Mouse (Mus musculus) thymus, adult 2 months (tissue): ENCODE measurements around the gene Helz.

ENCODE experiments used
- CTCF ChIP-seq: fragments of 200-500 bp; IDR thresholded peaks from 2 replicates; pipeline ENCODE4 v1.5.1; 2012; ENCODE audit warnings: mild to moderate bottlenecking, control low read depth, low read length, moderate library complexity, borderline replicate concordance; ENCODE audit not compliant: control insufficient read depth, poor library complexity, insufficient read depth; ENCODE audit errors: extremely low read depth
- POLR2A ChIP-seq: fragments of 200-500 bp; IDR thresholded peaks from 2 replicates; pipeline ENCODE4 v1.6.1; 2012; ENCODE audit warnings: mild to moderate bottlenecking, low read length, control low read depth, moderate library complexity; ENCODE audit not compliant: control insufficient read depth, poor library complexity, insufficient read depth; ENCODE audit errors: extremely low read depth

DNA sequence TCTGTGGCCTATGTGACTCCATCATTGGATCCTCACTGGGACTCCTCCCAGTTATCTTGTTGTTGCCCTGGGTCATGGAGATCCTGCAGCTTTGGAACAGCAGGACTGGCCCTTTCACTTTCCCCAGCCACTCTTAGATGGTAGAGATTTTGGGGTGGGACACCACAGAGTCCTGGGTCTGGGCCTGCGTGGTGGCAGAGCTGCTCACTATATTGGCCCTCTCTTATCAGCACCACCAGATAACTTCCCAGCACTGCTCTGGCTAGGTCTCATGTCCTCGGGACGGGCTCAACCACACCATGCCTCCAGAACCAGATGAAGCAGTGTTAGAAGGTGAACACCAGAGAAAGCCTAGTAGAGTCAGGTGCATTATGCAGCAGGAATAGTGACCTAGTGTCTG is 99.6 kb downstream of the Helz start:
- no peak for TF ChIP-seq CTCF
- no peak for TF ChIP-seq POLR2A
